Mouse (Mus musculus) layer of hippocampus, adult 9-10 months (tissue): ENCODE data around the gene Cd34.
A peak's percentile ranks its signal among the peaks of the same experiment; 100 is the strongest.

Source experiments
- DNase-seq: peaks from one replicate; pipeline ENCODE4 v3.0.0; 2022; ENCODE audit warnings: low spot score

Cd34 gene

GRCm38 (mm10) chr1:194938715-194939114, at the start of gene Cd34:
Cd34 (plus strand) TSS chr1:194938819.
- DNase-seq, result no peak

- no peak for DNase-seq
Observed at GRCm38 (mm10) chr1:194894513-194894912, 44.1 kb upstream of the Cd34 start.

DNA sequence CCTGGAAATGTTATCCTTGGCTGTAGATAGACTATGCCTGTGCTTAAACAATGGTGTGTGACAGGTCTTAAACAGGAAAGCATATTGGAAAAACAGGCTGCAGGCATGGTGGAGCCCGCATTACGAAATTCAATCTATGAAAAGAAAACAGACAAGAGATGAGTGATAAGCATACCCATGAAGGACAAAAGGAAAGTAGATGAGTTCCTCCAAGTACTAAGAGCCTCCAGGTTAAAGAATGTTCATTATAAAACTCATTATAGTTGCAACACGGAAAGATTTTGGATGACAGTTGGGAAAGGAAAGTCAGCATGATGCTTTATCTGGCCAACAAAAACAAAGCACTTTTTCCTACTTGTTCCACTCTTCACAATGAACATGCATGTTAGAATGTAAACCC, 43.3 kb upstream of the Cd34 start:
- no peak for DNase-seq

DNA sequence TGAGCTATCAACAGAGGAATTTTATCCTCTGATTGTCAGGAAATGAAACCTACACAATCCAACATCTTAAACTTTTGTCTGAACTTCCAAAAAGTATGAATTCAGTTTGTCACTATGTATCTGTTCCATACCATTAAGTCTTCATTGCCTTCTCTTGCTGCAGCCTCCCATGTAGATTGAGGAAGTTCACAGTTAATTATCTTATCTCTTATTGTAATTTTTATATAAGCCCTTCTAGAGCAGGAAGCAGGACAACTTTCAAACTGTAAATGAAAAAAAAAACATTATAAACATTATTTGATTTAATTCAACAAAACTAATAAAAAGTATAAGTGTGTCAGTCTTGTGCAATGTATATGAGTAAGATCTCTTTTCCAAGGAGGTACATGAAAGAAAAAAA, 37.5 kb upstream of the Cd34 start:
- no peak for DNase-seq

DNA sequence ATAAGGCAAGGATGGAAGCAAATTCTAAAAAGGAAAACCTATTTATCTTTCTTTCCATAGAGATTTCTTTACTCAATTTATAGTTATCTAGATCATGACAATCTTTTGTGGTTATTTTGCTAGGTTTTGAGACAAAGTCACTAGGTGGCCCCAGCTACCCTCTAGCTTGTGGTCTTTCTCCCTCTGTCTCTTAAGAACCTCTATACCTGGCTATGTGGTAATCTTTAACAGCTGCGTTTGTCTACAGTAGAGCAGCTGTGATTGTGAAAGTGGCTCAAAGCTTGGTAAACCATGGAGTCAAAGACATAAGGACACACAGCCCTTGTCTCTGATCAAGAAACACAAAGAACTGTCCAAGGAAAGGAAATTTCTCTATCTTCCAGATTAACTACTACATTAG, 36.8 kb upstream of the Cd34 start:
- DNase-seq, result no peak

- no peak for DNase-seq
Observed at GRCm38 (mm10) chr1:194908956-194909355, 29.7 kb upstream of the Cd34 start.

DNA sequence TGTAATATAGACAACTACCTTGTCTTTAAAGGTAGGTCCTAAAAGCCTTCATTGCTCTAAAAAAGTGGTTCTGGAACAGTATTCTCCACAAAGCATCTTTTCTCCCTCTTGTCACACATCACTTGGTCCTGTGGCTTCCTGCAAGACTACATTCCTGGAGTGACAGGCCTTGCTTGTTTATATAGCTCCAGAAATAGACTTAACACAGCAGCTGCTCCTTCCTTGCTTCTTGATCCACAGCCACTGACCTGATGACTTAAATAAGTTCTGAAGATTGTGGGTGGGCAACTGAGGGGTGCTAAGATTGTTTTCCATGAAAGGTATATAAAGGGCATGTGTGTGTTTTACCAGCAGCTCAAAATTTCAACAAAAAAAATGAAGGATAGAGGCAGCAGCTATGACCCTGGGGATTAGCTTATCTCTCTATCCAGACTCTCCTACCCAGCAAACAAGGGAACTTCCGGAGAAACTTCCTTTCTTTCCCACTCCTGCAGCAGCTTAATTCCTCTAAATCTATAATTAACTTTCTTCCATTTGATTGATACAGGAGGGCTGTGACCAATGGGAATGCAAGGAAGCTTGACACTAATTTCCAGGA, 12.8 kb upstream of the Cd34 start:
- no peak for DNase-seq

DNA sequence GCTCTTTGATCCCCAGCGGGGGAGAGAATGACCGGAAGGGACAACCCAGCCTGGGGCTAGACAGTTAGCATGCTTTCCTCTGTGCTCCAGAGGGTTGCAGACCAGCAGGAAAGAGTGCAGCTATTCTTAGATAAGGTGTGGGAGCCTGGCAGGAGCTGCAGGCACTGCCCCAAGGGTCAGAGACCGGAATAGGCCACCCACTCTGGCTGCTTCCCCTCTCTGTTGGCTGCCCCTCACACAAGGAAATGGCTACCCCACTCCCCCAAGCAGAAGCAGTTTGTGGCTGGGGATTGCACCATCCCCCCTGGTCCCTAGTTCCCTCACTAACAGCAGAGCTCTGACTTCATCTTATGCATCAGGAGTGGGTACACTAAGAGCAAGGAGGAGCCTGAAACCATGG, 10.7 kb upstream of the Cd34 start:
- DNase-seq, result no peak

GRCm38 (mm10) chr1:194929275-194929971, 9.2 kb upstream of the Cd34 start:
- DNase-seq, result no peak

GRCm38 (mm10) chr1:194929972-194930355, 8.7 kb upstream of the Cd34 start:
- no peak for DNase-seq

DNA sequence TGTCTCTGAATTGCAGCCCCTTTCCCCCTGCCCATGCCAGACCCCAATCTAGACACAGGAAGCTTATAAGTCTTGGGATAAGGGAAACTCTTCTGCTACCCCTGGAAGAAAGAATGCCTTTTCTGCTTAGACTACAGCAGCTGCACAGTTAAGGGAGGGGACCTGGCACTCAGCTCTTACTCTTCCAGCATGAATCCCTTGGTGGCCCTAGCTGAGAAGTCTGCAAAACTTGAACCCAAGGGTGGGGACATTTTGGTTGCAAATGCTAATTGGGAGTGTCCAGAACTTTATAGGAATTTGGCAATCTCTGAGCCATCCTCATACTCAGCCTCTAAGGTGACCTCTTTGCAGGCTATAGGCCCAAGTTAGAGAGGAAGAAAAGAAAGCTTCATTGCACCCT, 7.9 kb upstream of the Cd34 start:
- DNase-seq, result no peak

DNA sequence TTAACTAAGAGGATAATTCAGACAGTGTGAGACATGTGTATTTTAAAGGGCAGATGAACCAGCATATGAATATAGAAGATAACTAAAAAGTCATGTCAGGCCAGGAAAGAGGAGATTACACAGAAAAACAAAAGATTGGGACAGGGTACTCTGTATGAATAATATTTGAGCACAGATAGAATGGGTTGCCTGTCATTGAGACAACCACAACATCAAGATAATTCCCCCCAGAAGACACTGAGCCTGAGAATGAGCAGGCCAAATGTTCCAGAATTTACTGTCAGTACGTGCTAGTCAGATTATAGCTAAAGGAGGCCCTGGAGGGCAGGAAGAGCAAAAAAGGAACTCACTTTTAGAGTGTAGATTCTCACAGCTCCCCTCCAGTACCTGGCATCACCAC, 3.3 kb upstream of the Cd34 start:
- no peak for DNase-seq

DNA sequence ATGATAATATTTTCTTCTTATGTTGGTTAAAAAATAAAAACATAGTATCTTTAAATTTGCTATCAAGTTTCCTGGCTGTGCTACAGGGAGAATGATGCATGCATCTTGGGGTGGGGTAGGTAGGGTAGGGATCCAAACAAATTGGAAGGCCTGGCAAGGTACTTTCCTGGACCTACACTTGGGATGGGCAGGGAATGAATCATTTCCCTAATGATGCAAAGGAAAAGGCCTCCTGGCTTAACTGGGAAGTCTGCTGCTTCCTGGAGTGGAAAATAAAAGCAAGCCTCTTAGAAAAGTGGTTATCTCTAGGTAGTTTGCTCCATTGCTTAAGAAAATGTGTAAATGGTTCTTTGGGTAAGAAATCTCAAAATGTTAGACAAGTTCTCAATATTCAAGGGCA, 2.9 kb downstream of the Cd34 start:
- no peak for DNase-seq

- no peak for DNase-seq
Observed at GRCm38 (mm10) chr1:194942912-194943311, 4.3 kb downstream of the Cd34 start.

DNA sequence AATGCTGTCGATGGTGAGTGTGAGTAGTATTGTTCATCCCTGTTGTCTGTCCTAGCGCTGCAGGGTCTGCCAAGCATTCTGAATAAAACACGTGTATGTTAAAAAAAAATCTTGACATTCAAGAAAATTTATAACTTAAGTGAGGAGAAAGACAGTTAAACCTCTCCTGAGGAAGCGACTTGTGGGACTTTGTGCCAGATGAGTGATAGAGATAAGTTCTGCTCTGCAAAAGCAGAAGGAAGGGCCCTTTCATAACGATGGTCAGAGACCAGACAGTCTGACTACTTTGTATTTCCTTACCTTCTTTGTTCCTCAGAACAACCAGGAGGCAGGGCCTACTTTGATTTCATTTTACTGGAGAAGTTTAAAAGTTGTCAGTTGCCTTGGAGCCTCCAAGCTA, 4.9 kb downstream of the Cd34 start:
- DNase-seq, result no peak

DNA sequence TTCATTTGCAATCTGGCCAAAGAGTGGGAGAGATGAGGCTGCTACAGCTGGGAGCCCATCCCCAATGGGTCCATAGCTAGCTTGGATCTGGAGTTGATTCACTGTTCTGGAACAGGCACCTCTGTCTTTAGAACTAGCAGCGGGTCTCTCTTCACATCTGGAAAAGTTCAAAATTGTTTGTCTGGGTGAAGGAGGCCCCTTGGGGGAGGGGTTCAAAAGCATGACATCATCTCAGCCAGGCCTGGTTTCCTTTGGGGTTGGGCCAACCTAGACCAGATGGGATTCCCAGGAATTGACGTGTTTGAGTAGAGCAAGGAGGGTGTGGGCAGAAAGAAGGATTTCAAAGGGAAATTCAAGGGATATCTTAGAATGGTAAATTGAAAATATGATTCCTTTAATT, 6.8 kb downstream of the Cd34 start:
- DNase-seq, result no peak

- DNase-seq, result no peak
Observed at GRCm38 (mm10) chr1:194946467-194946866, 7.8 kb downstream of the Cd34 start.

DNA sequence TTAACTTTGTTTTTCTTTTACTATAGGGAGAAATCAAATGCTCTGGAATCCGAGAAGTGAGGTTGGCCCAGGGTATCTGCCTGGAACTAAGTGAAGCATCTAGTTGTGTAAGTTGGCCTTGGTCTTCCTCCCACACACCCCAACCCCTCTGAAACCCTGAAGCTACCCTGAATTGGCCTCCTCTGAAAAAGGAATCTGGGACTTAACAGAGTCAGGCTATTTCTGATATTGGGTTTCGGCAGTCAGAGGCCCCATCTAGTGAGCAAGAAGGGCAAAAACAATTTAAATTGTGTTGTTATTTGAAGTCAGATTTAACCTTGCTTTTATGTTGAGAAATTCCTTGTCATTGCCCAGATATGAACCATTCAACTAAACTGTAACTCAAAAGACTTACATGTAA, 12.3 kb downstream of the Cd34 start:
- DNase-seq, result no peak

DNA sequence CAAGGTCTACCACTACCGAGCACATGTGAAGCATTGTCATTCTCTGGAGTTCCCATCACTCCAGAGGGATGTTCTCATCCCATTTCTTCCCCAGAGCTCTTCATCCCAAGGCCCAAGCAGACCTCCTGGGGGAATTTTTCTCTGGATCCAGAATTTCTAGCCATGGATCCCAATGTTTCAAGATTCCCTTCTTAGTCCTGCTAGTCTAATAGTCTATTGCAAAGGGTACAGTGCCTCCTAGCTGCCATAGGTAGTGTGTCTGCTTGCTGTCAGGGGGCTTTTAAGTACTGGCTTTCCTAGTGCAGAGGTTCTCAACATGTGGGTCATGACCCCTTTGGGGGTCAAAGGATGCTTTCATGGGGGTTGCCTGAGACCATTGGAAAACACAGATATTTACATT, 14.3 kb downstream of the Cd34 start:
- no peak for DNase-seq

- no peak for DNase-seq
Observed at GRCm38 (mm10) chr1:194954694-194955093, 16.1 kb downstream of the Cd34 start.

GRCm38 (mm10) chr1:194955749-194956148, 17.1 kb downstream of the Cd34 start:
- no peak for DNase-seq

GRCm38 (mm10) chr1:194957021-194957420, 18.4 kb downstream of the Cd34 start:
- DNase-seq, result no peak

GRCm38 (mm10) chr1:194962181-194962580, 23.6 kb downstream of the Cd34 start:
- peak; percentile 77 for DNase-seq

- no peak for DNase-seq
Observed at GRCm38 (mm10) chr1:194962712-194963111, 24.1 kb downstream of the Cd34 start.
